Mouse (Mus musculus): ENCODE results near the gene Dclre1b.
A peak's percentile ranks its signal among the peaks of the same experiment; 100 is the strongest.
"Not testable (repeated sequence)": the region's sequence is repeated elsewhere in the genome, so short reads cannot be mapped to it uniquely, and the experiment has no call there.

Dclre1b gene

DNA sequence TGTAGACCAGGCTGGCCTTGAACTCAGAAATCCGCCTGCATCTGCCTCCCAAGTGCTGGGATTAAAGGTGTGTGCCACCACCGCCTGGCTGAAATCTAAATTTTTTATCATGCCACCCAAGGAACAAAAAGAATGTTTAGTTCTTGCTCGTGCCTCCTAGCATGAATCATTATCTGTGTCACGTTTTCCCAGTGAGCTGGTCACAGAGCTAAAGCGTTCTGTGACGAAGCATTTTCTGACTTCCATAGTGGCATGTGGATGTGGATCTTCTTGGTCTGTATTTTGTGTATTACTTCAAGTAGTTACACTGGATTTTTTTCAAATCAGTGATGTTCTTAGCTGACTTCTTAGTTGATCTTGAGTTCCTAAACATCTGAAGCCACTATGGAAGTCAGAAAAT, 1.7 kb upstream of the Dclre1b start:
- no peak for DNase-seq (ENCODE audit: low read depth, low spot score)

DNA sequence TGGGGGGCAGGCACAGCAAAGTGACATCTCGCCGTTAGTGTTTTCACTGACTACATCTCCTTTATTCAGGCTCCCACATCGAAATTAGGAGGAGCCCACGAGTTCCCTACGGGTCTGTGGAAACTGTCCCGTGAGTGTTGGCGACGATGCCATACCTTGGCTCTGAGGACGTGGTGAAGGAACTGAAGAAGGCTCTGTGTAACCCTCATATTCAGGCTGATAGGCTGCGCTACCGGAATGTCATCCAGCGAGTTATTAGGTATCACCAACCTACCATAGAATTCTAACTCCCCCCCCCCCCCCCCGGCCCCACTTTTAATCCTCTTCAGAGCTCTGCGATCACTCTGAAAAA, 531 bp upstream of the Dclre1b start:
- DNase-seq (ENCODE audit: low read depth, low spot score): no peak

DNA sequence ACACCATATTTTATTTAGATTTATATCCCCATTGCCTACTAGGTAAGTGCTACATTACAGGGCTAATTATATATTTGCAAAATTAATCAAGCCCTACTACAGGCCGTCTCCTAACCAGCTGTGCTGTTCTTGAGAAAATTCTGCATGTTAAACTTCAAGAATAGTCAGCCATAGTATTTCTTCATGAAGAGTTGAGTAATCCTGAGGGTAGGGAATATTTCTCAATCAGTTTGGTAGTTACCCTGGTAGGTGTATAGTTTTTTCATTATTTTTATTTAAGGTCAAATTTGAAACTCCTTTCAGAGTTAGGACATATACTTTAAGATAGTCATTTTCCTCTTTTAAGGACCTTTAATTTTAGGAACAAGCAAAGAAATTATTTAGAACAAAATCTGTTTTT, 3.6 kb downstream of the Dclre1b start:
- no peak for DNase-seq (ENCODE audit: low read depth, low spot score)

DNA sequence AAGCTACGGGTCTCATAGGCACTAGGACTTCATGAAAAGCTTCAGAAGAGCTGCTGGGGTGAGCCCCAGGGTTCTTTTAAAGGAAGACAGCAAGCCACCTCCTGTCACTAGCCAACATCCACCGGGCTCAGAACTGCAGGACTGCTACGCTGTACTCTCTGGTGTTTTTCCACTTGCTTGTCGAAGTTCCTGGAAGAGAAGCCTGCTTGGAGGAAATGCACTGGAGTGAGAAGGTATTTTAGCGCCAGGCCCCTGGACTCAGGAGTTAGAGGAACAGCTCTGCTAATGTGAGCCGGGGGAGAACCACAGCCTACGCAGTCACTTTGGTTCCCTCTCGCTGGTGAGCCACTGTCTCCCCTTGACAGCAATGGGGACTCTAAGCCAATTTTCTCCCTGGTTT, 6.4 kb downstream of the Dclre1b start:
- DNase-seq (ENCODE audit: low read depth, low spot score): peak; percentile 29

DNA sequence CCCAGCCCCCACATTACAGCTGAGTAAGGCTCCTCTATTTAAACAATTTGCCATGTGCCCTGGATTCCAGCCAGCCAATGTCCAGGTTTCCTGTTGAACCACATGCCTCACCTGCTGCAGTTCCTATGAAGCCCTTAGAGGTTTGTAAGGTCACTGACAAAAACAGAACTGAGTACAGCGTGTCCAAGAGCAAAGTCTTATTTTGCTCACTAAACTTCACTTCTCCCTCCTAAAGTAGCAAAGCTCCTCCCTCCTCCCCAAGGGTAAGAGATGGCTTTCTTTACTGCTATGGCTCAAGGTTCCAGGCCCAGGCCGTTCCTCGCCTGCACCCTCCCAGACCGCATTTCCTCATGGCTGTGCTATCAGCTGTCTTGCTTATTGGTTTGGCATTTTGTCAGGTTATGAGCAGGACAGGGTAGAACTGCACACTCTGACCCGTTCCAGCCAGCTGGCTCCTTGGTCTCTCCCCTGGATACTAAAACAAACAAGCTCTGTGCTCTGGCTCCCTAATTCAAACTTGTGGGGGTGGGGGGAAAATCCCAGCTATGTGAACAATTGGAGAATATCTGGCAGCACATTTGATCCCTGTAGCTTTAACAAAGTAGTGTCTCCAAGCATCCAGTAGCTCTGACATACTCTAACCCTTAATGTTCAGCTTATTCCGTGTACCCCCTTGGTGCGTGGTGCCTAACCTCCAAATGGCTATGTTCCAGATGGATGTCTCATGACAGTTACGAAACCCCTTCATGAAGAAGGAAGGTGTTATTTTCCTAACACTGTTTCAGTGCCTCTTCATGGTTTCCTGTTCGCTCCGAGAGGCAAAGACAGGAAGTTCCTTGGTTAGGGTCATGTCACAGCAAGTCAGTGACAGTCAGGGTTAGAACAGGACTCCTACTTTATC, 7.4 kb downstream of the Dclre1b start:
- DNase-seq (ENCODE audit: low read depth, low spot score): peak; percentile 74

DNA sequence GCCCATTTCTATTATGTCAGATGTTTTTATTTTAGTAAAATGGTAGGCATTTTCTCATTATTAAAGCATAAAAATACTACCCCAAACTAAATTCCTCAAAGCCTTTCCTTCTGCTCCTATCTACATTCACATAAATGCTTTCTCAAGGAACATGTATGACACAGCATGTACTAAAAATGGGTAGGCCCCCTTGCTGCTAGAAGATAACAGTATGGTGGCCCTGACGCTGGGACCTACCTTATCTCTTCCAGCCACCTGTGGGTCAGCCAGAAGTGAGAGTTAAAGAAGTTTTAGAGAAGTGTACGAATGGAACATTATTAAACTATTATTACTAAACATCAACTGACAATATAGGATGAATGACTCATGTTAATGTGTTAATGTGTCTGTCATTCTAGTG, 9.7 kb downstream of the Dclre1b start:
- DNase-seq (ENCODE audit: low read depth, low spot score): no peak

DNA sequence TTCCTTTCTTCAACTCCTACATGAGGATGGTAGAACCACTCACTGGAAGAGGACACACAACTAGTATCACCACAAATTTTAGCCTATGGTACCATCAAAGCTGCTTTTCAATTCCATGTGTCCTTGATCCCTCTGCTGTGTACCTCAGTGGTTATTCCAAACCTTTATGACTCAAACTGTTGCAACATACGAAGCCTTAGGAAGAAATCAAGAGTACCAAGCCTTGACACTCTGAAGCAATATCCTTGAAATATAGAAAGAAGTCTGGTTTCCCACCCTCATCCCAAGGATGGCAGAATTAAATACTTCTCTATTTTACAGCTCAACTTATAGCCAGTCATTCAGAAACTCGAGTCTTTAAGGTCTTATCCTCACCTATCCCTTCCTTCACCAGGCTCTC, 12.9 kb downstream of the Dclre1b start:
- no peak for DNase-seq (ENCODE audit: low read depth, low spot score)

DNA sequence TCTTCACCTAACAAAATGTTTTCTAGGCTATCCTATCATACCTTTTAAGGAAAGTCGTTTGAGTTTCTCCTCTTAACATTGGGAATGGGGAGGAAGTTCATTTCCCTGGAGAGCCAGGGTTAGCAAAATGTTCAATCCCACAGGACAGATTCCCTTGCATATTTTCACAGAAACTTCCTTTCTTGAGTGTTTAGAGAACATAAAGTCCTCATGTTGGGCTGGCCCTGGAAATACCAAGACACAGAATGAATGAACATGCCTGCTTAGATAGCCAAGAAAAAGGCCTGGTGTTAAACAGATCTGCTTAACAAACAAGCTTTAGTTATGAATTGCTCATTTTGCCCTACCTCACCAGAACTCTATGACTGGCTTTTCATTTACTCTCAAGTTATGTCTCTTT, 16.7 kb downstream of the Dclre1b start:
- no peak for DNase-seq (ENCODE audit: low read depth, low spot score)

DNA sequence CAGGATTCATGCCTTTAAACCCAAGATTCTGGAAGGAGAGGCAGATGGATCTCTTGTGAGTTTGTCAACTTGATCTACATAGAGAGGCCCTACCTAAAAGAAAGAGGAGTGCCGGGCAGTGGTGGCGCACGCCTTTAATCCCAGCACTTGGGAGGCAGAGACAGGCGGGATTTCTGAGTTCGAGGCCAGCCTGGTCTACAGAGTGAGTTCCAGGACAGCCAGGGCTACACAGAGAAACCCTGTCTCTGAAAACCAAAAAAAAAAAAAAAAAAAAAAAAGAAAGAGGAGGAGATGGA, 17.2 kb downstream of the Dclre1b start:
- DNase-seq (ENCODE audit: low read depth, low spot score): not testable (repeated sequence)

DNA sequence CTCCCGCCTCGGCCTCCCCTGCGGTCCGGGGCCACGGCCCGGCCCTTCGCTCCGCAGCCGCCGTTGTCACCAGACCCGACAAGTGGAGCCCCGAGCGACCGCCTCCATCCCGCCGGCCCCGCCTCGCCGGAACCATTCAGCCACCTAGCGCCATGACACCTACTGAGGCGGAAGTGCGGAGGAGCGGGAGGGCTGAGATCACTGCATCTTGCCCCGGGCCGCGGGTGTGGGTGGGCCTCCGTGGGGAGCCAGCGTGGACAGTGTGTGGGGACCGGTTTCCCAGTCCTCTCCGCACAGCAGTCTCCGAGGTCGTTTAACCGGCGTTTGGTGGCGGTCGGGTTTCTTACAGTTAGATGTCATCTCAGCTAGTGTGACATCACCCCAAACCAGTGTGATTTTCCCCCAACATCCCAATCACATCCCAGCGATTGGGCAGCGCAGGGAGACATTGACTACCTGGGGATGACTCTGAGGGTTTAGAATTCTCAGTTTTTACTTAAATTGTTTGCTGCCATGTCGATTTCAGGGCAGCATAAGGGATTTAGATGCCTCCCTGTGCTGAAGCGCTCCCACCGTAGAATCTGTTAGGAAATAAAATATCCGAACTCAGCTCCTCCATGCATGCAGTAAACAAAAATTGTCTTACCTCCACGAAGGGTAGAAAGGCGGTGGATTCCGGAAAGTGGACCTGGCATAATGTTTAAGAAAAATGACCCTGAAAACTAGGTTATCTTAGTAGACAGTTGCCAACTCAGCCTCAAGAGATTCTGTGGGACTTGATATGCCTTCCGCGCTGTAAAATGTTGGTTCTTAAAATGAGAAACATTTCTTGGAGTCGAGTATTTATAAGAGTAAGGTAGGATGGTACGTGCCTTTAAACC, 17.8 kb downstream of the Dclre1b start, which contains the start of gene Hipk1:
TSS of gene Hipk1 (minus strand) at position 334 of the 881 bp plus-strand sequence.
- peak; percentile 95 for DNase-seq (ENCODE audit: low read depth, low spot score)

DNA sequence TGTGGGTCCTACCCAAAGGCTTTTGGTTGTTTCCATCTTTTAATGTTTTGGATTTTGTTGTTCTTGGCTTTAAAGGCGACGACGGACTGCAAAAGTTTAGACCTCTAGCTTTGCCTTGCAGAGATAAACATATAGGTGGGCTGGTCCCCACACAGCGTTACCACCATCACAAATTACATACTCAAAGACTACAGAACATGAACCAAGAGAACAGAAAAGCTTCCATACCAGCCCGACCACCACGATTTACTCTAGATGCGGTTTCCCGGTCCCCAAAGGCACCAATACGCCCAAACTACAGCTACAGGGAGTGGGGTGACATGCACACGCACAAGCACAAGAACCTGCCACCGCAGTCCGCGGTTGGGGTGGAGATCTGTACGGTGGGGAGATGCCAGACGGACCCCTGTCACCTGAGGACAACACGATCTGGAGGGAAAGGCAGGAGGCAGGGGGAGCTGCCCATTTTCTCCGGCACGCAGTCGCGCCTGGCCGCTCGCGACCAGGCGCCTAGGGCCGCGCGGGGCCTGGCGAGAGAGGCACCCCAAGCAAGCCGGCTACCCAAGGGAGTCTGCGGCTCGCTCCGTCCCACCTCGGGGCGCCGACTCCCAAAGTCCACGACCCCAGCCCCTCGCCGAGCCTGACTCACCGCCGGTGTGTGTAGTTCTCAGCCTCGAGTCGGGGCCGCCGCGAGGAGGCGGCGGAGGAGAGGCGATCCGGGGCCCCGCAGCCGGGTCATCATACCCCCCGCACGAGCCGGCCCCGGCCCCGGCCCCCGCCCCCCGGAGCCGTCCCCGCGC, 18.7 kb downstream of the Dclre1b start:
- peak; percentile 60 for DNase-seq (ENCODE audit: low read depth, low spot score)

DNA sequence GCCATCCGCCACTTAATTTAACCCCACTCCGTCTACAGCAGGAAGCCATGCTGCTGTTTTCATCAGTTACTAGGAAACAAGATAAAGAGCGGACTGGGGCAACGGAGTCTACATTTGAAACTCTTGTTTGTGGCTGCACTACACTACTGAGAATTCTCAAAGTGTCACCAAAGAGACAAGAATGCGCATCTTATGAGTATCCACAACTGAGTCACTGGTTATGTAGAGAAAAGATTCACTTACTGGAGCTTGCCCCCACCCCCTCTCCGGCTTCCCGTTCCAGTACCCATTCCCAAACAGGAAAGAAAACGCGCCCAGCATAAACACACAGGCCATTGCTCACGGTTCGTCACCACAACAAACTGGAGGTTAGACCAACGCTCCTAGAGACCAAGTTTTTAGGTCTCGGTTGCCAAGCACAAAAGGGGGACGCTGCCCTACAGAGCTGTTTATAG, 19.3 kb downstream of the Dclre1b start:
- peak; percentile 79 for DNase-seq (ENCODE audit: low read depth, low spot score)

DNA sequence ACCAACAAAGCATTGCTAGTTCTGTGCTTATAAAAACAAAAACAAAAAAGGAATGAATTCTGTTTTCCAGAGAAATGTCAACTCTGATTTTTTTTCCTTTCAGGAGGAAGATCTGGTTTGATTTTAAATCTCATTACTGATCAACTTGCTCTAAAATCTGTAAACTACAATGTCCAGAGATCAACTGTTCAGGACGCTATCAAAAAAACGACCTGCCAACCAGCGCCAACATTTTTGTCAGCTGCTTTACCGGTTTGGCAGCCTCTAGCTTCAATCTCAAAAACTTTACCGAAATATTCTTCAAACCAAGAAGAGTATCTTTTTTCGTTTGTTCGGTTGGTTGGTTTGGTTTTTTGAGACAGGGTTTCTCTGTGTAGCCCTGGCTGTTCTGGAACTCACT, 20.1 kb downstream of the Dclre1b start:
- DNase-seq (ENCODE audit: low read depth, low spot score): no peak

DNA sequence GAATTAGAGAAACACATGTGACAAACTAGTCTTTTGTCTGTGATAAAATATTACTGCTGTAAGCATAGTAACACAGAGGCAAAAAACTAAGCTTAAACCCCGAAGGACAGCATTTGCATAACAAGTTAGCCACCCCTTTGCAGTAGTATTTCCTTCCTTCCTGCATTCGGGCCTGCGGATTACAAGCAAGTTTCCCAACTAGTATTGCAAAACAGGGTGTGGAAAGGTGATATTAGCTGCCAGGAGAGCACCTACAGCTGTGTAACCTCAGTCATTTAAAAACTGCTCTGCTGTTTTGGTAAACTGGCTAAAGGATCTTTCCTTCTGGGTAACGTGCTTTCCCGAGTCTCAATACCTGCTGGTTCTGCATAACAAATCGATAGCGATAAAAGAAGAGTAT, 22.0 kb downstream of the Dclre1b start:
- DNase-seq (ENCODE audit: low read depth, low spot score): no peak

DNA sequence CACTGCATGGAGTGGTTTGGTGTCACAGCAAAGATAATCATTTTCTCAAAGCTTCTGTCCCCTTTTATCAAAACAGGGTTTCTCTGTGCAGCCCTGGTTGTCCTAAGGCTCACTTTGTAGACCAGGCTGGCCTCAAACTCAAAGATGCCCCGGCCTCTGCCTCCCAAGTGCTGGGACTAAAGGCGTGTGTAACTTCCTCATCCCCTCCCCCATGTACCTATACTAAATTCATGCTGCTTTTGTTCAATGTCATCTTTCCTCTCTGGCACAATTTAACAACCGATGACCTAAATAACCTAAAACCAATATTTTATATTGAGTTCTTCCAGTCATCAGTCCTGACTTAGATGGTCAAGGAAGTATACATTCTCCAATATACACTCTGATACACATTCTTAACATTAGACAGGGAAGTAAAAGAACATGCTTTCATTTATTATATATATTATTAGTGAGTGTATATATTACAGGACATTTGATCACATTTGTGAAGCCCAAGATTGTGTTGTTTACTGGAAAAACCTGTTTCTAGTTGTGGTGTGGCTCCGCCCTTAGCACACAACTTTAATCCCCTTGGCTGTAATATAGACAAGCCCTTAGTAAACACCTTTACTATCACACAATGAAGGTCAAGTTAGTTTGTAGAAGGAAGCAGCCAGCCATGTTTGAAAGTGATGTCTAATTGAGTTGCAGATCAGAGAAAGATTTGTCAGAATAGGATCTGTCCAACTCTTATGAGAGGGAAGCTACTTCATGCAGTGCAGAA, 26.2 kb downstream of the Dclre1b start:
- DNase-seq (ENCODE audit: low read depth, low spot score): no peak

DNA sequence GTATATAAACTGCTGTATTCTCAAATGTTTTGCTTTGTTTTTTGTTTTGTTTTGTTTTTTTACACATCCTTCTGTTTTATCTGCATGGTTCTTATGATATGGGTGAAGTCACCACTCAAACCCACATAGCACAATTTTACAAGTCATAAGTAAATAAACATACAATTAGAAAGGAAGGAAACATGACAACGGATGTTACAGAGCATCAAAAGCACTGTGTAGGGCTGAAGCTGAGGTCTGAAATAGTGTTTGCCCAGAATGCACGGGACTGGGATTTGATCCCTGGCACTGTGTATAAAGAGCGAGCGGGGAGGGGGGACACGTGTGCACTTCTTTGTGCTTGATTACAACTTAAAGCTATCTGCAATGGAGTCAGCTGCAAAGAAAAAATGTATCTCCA, 28.5 kb downstream of the Dclre1b start:
- DNase-seq (ENCODE audit: low read depth, low spot score): peak; percentile 33

DNA sequence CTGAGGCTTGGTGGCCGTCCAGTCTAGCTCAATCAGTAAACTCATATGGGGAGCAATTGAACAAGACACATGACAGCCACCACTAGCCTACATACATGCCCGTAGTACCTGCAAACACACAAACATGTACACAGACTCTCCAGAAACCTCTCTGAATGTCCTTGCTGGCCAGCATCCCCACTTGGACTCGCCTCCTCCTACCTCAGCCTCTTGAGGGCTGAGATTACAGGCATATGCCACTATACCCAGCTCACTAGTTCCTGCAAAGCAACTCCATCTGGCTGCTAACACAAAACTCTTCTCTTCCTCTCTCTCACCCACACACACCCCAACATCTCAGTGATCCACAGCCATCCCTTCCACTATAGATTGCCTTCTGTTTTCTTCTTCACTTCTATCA, 29.0 kb downstream of the Dclre1b start:
- peak; percentile 16 for DNase-seq (ENCODE audit: low read depth, low spot score)

DNA sequence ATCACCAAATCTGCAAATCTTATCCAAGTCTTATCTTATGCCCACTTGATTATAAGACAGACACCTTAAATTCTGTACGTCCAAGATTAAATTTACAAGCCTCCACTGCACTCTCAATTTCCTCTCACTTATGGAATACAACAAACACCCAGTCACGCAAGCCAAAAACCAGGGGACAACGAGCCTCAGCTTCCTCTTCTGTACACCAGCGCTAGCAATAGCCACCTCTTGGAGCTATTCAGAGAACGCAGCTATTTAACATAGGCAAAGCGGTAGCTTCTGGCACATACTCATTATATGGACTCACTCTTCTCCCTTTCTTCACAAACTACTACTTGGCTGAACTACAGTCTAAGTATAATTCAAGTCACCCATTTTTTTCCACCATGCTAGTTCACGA, 30.1 kb downstream of the Dclre1b start:
- no peak for DNase-seq (ENCODE audit: low read depth, low spot score)

DNA sequence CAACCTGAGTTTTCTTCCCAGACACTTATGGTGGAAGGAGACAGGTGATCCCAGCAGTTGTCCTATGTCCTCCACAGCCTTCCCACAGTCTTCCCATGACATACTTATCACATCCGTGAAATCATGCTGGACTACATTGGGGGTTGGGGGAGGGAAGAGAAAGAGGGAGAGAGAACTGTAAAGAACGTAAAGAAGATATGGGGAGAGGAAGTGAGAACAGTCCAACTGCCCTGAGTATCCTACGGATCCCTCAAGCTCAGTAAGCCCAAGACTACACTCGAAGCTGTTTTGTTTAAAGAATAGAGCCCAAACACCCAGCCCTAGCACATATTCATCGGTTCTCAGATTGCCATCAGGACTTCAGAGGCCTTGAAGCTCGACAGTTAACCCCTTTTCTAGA, 30.6 kb downstream of the Dclre1b start:
- DNase-seq (ENCODE audit: low read depth, low spot score): no peak

DNA sequence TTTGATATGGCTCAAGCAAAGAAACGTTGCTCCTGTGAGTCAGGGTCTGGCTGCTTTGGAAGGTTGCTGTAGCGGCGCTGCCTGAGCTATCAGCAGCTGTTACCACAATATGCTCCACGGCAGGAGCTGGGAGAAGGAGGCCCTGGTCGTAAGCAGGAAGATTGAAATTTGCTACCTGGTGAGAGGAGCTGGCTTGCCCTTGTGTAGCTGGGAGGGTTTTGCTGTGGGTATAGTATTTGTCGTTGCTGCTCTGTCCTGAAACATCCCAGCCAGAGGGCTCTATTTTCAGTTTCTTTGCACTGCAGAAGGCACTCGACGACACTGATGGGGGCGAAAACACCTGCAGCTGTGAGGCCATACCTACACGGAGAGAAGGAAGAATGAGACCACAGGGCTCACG, 31.3 kb downstream of the Dclre1b start:
- DNase-seq (ENCODE audit: low read depth, low spot score): peak; percentile 16

DNA sequence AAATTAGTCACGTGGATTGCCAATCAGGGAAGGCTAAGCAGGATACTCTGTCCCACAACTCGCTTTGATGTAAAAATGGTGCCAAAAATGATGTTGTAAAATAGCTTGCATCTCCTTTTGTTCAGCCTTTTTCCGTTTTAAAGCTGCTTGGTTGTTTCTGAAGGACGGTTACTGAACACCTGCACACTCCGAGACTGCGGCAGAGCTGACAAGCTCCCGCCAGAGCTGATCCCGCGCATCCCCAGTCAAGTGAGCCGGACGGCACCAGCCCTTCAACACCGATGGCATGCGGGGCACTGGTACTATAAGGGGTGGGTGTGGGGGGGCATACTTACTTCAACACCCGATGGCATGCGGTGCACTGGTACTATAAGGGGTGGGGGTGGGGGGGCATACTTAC, 35.2 kb downstream of the Dclre1b start:
- DNase-seq (ENCODE audit: low read depth, low spot score): peak; percentile 43
